In the genomic region with DNA sequence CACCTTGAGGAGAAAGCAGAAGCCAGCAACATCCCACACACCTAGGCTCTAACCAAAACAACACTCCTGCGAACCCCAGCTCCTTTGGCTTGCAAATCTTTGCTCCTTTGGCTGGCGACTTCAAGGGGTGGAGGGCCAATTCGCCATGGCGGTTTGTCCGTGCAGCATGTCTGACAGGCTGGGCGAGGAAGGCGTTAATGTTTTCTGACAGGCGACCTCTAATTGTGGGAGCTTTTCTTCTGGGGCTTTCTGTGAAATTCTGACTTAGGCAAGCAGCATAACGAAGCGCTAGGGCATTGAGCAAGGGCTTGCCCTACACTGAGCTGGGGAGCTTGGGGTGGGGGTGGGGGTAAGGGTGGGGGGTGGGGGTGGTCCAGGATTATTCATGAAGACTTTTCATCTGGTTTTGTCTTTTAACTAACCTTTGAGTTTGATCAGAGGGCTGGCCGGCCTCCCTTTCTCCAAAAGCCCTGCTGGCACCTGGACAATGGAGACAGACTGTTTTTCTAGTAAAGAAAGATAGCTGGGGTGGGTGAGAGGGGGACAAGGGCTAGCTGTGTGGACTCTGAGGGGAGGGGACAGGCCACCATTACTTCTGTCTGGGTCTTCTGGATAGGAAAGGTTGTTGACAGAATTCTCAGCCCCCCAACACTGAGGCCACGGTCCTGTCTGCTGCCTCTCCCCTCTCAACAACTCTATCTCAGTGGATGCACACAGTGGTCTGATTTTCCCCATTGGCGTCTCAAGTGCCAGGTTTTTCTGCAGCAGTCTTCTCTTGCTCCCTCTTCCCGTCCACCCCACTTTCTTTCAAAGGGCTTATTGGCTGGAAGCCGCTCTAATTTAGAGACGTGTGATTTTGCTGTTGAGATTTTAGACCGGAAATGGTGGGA, we compare ENCODE assay signal across 15 mouse cellular contexts. TPM values are rescaled to one million over a fixed set of nuclear protein-coding genes. Genes with fewer than 3 reads are reported as not detected.
A peak's percentile ranks its signal among the peaks of the same experiment; 100 is the strongest.
DNase-seq lines count a peak whose midpoint lies in the region; ATAC-seq and TF ChIP-seq lines count a peak whose summit lies in the region.
"Had no signal": no experiment of that assay in that cellular context is flagged by ENCODE, and none has a peak within 500 bp of the region (broad histone marks: within the 10 kb centered on the region; RNA-seq: fewer than 3 reads in every experiment).

No protein-coding gene starts in this region.

- peaks cover 79% of the 10 kb centered on the region for H3K27me3 ChIP-seq in embryonic facial prominence, embryonic 13.5 days
- H3K27me3 ChIP-seq in hindbrain, embryonic 16.5 days (replicated peaks; ENCODE audit: control insufficient read depth, insufficient read depth, low read length): no peaks in the 10 kb centered on the region
- no peaks in the 10 kb centered on the region for H3K27me3 ChIP-seq in neural tube, embryonic 14.5 days (ENCODE audit: control insufficient read depth, insufficient read depth, low read length)
- H3K27me3 ChIP-seq in liver, postnatal 0 days (ENCODE audit: insufficient read depth, low read length): peaks cover 55% of the 10 kb centered on the region

- H3K9me3 ChIP-seq in embryonic facial prominence, embryonic 13.5 days: no peaks in the 10 kb centered on the region
- H3K9me3 ChIP-seq in hindbrain, embryonic 16.5 days (ENCODE audit: control insufficient read depth, low read length): no peaks in the 10 kb centered on the region; the same call in 1 of the 2 replicates
- H3K9me3 ChIP-seq in neural tube, embryonic 14.5 days (ENCODE audit: control insufficient read depth, low read length): no peaks in the 10 kb centered on the region
- H3K9me3 ChIP-seq in liver, postnatal 0 days (ENCODE audit: low read length): no peaks in the 10 kb centered on the region

- TF ChIP-seq EP300 in liver, postnatal 0 days (IDR thresholded peaks at IDR 0.05; ENCODE audit: low read depth): no peak

- peaks cover 13% of the 10 kb centered on the region for H3K4me1 ChIP-seq in embryonic facial prominence, embryonic 13.5 days
- H3K4me1 ChIP-seq in hindbrain, embryonic 16.5 days (ENCODE audit: control insufficient read depth, insufficient read depth, low read depth, low read length): peaks cover 21% of the 10 kb centered on the region
- peaks cover 19% of the 10 kb centered on the region for H3K4me1 ChIP-seq in neural tube, embryonic 14.5 days (ENCODE audit: control insufficient read depth, insufficient read depth, low read length)
- H3K4me1 ChIP-seq in liver, postnatal 0 days (ENCODE audit: insufficient read depth): no peaks in the 10 kb centered on the region

- peak overlapping the region; percentile 49; the same call in 1 of the 2 replicates for H3K4me2 ChIP-seq in embryonic facial prominence, embryonic 13.5 days
- H3K4me2 ChIP-seq in hindbrain, embryonic 16.5 days (ENCODE audit: low read length): peak overlapping the region; percentile 78
- H3K4me2 ChIP-seq in neural tube, embryonic 14.5 days (ENCODE audit: low read depth, low read length): peak overlapping the region; percentile 65
- H3K4me2 ChIP-seq in liver, postnatal 0 days (ENCODE audit: low read depth, low read length): no peak overlapping the region

- no peak overlapping the region for H3K27ac ChIP-seq in embryonic facial prominence, embryonic 13.5 days
- peak overlapping the region; percentile 36 for H3K27ac ChIP-seq in hindbrain, embryonic 16.5 days (ENCODE audit: low read depth, low read length)
- peak overlapping the region; percentile 36; the same call in 1 of the 2 replicates for H3K27ac ChIP-seq in neural tube, embryonic 14.5 days (ENCODE audit: low read depth, low read length)
- H3K27ac ChIP-seq in liver, postnatal 0 days (ENCODE audit: low read depth): no peak overlapping the region

- TF ChIP-seq CTCF in liver, postnatal 0 days (IDR thresholded peaks at IDR 0.05; ENCODE audit: low read depth): no peak

- H3K36me3 ChIP-seq in embryonic facial prominence, embryonic 13.5 days: no peaks in the 10 kb centered on the region
- no peaks in the 10 kb centered on the region for H3K36me3 ChIP-seq in hindbrain, embryonic 16.5 days (ENCODE audit: control insufficient read depth, insufficient read depth, low read length)
- no peaks in the 10 kb centered on the region for H3K36me3 ChIP-seq in neural tube, embryonic 14.5 days (ENCODE audit: control insufficient read depth, insufficient read depth, low read length)
- no peaks in the 10 kb centered on the region for H3K36me3 ChIP-seq in liver, postnatal 0 days (replicated peaks; ENCODE audit: insufficient read depth, low read length)
- H3K36me3 ChIP-seq: G1E had no signal

- H3K9ac ChIP-seq in embryonic facial prominence, embryonic 13.5 days: no peak overlapping the region
- H3K9ac ChIP-seq in hindbrain, embryonic 16.5 days (ENCODE audit: low read depth, low read length): peak overlapping the region; percentile 39; the same call in 1 of the 2 replicates
- H3K9ac ChIP-seq in neural tube, embryonic 14.5 days (replicated peaks; ENCODE audit: low read depth, low read length): no peak overlapping the region
- H3K9ac ChIP-seq in liver, postnatal 0 days (replicated peaks): no peak overlapping the region

- peak; percentile 58 for DNase-seq in right cerebral cortex, adult 18-20 months
- DNase-seq in right cerebral cortex, postnatal 36 days (ENCODE audit: low spot score in 2 of 2): no peak
- no peak for DNase-seq in liver, postnatal 0 days
- no peak for DNase-seq in cerebellum, adult 18-20 months
- DNase-seq: adrenal gland, adult 8-10 months; gastrocnemius, postnatal 25 days; heart, postnatal 4 days had no signal

- ATAC-seq in embryonic facial prominence, embryonic 13.5 days (ENCODE audit: insufficient number of reproducible peaks, insufficient read depth, low FRiP score, low TSS enrichment, low read depth): no peak
- peak; percentile 27; the same call in 1 of the 2 replicates for ATAC-seq in hindbrain, embryonic 16.5 days
- ATAC-seq in neural tube, embryonic 14.5 days (ENCODE audit: low read depth): no peak
- ATAC-seq in liver, postnatal 0 days: no peak
- ATAC-seq in megakaryocyte, adult 5-6 weeks (ENCODE audit: poor library complexity, severe bottlenecking): no peak

- 3% methylated on average over 17 of the region's 17 CpGs for WGBS in embryonic facial prominence, embryonic 13.5 days
- WGBS in hindbrain, embryonic 16.5 days: 1% methylated on average over 17 of the region's 17 CpGs
- WGBS in neural tube, embryonic 14.5 days: under 1% methylated on average over 17 of the region's 17 CpGs
- 4% methylated on average over 17 of the region's 17 CpGs for WGBS in liver, postnatal 0 days (ENCODE audit: insufficient replicate concordance)

- H3K4me3 ChIP-seq in embryonic facial prominence, embryonic 13.5 days: no peak overlapping the region
- H3K4me3 ChIP-seq in hindbrain, embryonic 16.5 days (ENCODE audit: low read length): peak overlapping the region; percentile 43
- peak overlapping the region; percentile 38 for H3K4me3 ChIP-seq in neural tube, embryonic 14.5 days (ENCODE audit: low read depth, low read length)
- no peak overlapping the region for H3K4me3 ChIP-seq in liver, postnatal 0 days (ENCODE audit: low read depth, low read length)

RNA-seq across cellular contexts. Expression of a gene that starts 8.4 kb away (rescaled TPM):
- 1.4 and 1.8 TPM in 2 replicates for polyA plus RNA-seq in embryonic facial prominence, embryonic 13.5 days (2015; fragmentation: Nextera tagmentation; extraction: Ambion mirVana)
- 6.3 and 9.6 TPM in 2 replicates for polyA plus RNA-seq in hindbrain, embryonic 16.5 days (2015; fragmentation: Nextera tagmentation; extraction: Ambion mirVana)
- 8.7 and 8.8 TPM in 2 replicates for polyA plus RNA-seq in neural tube, embryonic 14.5 days (2014; fragmentation: Nextera tagmentation; extraction: Ambion mirVana)
- polyA plus RNA-seq in liver, postnatal 0 days (2015; fragmentation: Nextera tagmentation; extraction: Ambion mirVana): not detected in 2 replicates
- total RNA-seq in megakaryocyte, adult 5-6 weeks (2015): not detected in 2 replicates
- not detected in 2 replicates for total RNA-seq in megakaryocyte, adult 5-6 weeks (2017)
- total RNA-seq: common myeloid progenitor, adult 5-6 weeks; G1E; gastrocnemius, postnatal 25 days; heart, postnatal 4 days; neutrophil, adult 5-6 weeks had no signal
- polyA plus RNA-seq: G1E had no signal

RNA-seq across cellular contexts. Expression of a gene that starts 36.5 kb away (rescaled TPM):
- polyA plus RNA-seq in embryonic facial prominence, embryonic 13.5 days (2015; fragmentation: Nextera tagmentation; extraction: Ambion mirVana): 0.36 TPM in 1 of 2 replicates, not detected in the other
- 0.10 TPM in 1 of 2 replicates, not detected in the other for polyA plus RNA-seq in hindbrain, embryonic 16.5 days (2015; fragmentation: Nextera tagmentation; extraction: Ambion mirVana)
- polyA plus RNA-seq in neural tube, embryonic 14.5 days (2014; fragmentation: Nextera tagmentation; extraction: Ambion mirVana): not detected in 2 replicates
- 146 and 162 TPM in 2 replicates for polyA plus RNA-seq in liver, postnatal 0 days (2015; fragmentation: Nextera tagmentation; extraction: Ambion mirVana)
- total RNA-seq in megakaryocyte, adult 5-6 weeks (2015): not detected in 2 replicates
- not detected in 2 replicates for total RNA-seq in megakaryocyte, adult 5-6 weeks (2017)
- total RNA-seq: common myeloid progenitor, adult 5-6 weeks; G1E; gastrocnemius, postnatal 25 days; layer of hippocampus, postnatal 36 days; neutrophil, adult 5-6 weeks had no signal
- polyA plus RNA-seq: G1E had no signal

Comparison
In these comparisons a context has a peak if more than half of its experiments do, and no peak if none do; other contexts are left out.
1. H3K27ac ChIP-seq: peak in hindbrain, embryonic 16.5 days (single experiment) and neural tube, embryonic 14.5 days (single experiment); none in embryonic facial prominence, embryonic 13.5 days (single experiment) and liver, postnatal 0 days (single experiment).
2. H3K4me3 ChIP-seq: peak in hindbrain, embryonic 16.5 days (single experiment) and neural tube, embryonic 14.5 days (single experiment); none in embryonic facial prominence, embryonic 13.5 days (single experiment) and liver, postnatal 0 days (single experiment).
3. RNA of a gene that starts 36.5 kb away (polyA plus RNA-seq): 146 to 162 TPM in liver, postnatal 0 days; 0.10 TPM in hindbrain, embryonic 16.5 days, 0.36 TPM in embryonic facial prominence, embryonic 13.5 days and not detected in neural tube, embryonic 14.5 days; every median in the first group is over 100 times any median in the second.